Mouse (Mus musculus) midbrain, embryonic 12.5 days (tissue): ENCODE measurements at regions not wholly inside any gene's neighbourhood (a gene's known extent, or its start where the extent isn't known, plus 50 kb on each side); places are given as distances from the start of the nearest gene placed in this dataset.

ENCODE experiments used
- ATAC-seq: fragments of 200-750 bp; cut with Nextera tagmentation; 2 replicates; pipeline ENCODE4 v1.8.0; 2017; ENCODE audit warnings: low read depth, moderate TSS enrichment, moderate library complexity; ENCODE audit not compliant: low FRiP score
- H3K27ac ChIP-seq: fragments of 300-500 bp; sonication (generic); replicated peaks from 2 replicates; pipeline ENCODE4 v1.5.1; 2016; ENCODE audit warnings: mild to moderate bottlenecking
- H3K27me3 ChIP-seq: fragments of 300-500 bp; sonication (generic); 2 replicates; pipeline ENCODE4 v1.6.1; 2016; ENCODE audit warnings: mild to moderate bottlenecking
- H3K36me3 ChIP-seq: fragments of 300-500 bp; sonication (generic); 2 replicates; pipeline ENCODE4 v1.6.1; 2016
- H3K4me1 ChIP-seq: fragments of 300-500 bp; sonication (generic); 2 replicates; pipeline ENCODE4 v1.6.1; 2016
- H3K4me2 ChIP-seq: fragments of 300-500 bp; sonication (generic); replicated peaks from 2 replicates; pipeline ENCODE4 v1.6.1; 2016; ENCODE audit warnings: mild to moderate bottlenecking, moderate library complexity
- H3K4me3 ChIP-seq: fragments of 300-500 bp; sonication (generic); 2 replicates; pipeline ENCODE4 v1.5.1; 2016; ENCODE audit warnings: mild to moderate bottlenecking
- H3K9ac ChIP-seq: fragments of 300-500 bp; sonication (generic); replicated peaks from 2 replicates; pipeline ENCODE4 v1.6.1; 2016; ENCODE audit warnings: mild to moderate bottlenecking, moderate library complexity
- H3K9me3 ChIP-seq: fragments of 300-500 bp; sonication (generic); 2 replicates; pipeline ENCODE4 v1.6.1; 2016; ENCODE audit warnings: mild to moderate bottlenecking
- WGBS: fragments of 180-500 bp; shearing (Covaris S2); methylation state at CpG from one replicate; pipeline ENCODE4 v1.1.7; 2016; 5-methylcytosine and 5-hydroxymethylcytosine counted together

GRCm38 (mm10) chr17:67515601-67516147, 116.8 kb downstream of the Lrrc30 start:
- no peaks in the 10 kb centered on the region for H3K36me3 ChIP-seq
- WGBS: 84% methylated on average over 7 of the region's 7 CpGs
- no peak overlapping the region for H3K27ac ChIP-seq
- H3K4me1 ChIP-seq: no peaks in the 10 kb centered on the region
- no peak for ATAC-seq
- H3K4me3 ChIP-seq: no peak overlapping the region
- no peak overlapping the region for H3K4me2 ChIP-seq
- no peak overlapping the region for H3K9ac ChIP-seq
- no peaks in the 10 kb centered on the region for H3K9me3 ChIP-seq
- no peaks in the 10 kb centered on the region for H3K27me3 ChIP-seq

GRCm38 (mm10) chr17:67514387-67515241, 117.9 kb downstream of the Lrrc30 start:
- no peak for ATAC-seq
- H3K4me2 ChIP-seq: no peak overlapping the region
- no peak overlapping the region for H3K27ac ChIP-seq
- WGBS: 71% methylated on average over 9 of the region's 9 CpGs
- no peaks in the 10 kb centered on the region for H3K9me3 ChIP-seq
- H3K36me3 ChIP-seq: no peaks in the 10 kb centered on the region
- H3K27me3 ChIP-seq: no peaks in the 10 kb centered on the region
- no peak overlapping the region for H3K4me3 ChIP-seq
- H3K4me1 ChIP-seq: no peaks in the 10 kb centered on the region
- H3K9ac ChIP-seq: no peak overlapping the region

- H3K27ac ChIP-seq: no peak overlapping the region
- no peaks in the 10 kb centered on the region for H3K9me3 ChIP-seq
- no peaks in the 10 kb centered on the region for H3K4me1 ChIP-seq
- H3K9ac ChIP-seq: no peak overlapping the region
- H3K36me3 ChIP-seq: no peaks in the 10 kb centered on the region
- H3K27me3 ChIP-seq: no peaks in the 10 kb centered on the region
- no peak overlapping the region for H3K4me3 ChIP-seq
- no peak for ATAC-seq
- 82% methylated on average over 6 of the region's 6 CpGs for WGBS
- no peak overlapping the region for H3K4me2 ChIP-seq
Measured at GRCm38 (mm10) chr17:67512699-67513450, 119.6 kb downstream of the Lrrc30 start.

DNA sequence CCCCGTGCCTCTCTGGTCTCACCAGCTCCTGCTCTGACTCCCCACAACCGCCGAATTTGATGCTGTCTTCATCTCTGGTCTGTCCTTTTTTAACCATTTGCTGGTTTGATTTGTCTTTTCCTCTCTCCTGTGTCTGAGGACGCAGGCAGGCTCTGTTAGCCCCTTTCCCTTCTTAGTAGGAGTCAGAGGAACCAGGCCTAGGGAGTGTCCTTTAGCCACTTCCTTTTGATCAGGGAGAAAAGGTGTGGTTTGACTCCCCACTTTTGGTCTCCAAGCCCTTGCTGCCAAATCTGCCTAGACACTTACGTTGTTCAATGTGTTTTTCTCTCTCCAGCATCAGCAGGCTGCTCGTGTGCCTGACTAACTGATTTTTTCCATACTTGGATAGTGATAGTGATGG, 120.5 kb downstream of the Lrrc30 start:
- Histone ChIP-seq H3K27me3 (no peaks in the 10 kb centered on the region), H3K27ac (no peak overlapping the region), H3K9ac (no peak overlapping the region), H3K9me3 (no peaks in the 10 kb centered on the region), H3K4me1 (no peaks in the 10 kb centered on the region), H3K4me3 (no peak overlapping the region), H3K36me3 (no peaks in the 10 kb centered on the region), H3K4me2 (no peak overlapping the region)
- 78% methylated on average over 6 of the region's 6 CpGs for WGBS
- ATAC-seq: no peak

DNA sequence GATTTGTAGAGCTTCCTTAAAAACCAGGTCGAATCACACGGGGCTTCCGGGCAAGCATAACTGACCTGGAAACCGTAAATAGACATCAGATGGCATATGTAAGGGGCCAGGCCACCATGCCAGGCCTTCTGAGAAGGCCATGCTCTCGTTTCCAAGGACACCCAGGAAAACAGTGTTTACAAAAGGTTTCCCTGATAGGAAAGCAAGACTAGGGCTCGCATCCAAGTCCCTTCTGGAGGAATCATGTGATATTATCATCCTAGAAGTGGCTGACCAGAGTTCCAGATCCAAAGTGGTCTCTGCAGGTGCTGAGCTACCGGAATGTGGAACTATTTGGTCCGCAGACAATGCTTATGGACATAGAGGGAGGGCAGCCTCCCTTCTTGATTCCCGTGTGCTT, 122.6 kb downstream of the Lrrc30 start:
- H3K9ac ChIP-seq: no peak overlapping the region
- no peak for ATAC-seq

DNA sequence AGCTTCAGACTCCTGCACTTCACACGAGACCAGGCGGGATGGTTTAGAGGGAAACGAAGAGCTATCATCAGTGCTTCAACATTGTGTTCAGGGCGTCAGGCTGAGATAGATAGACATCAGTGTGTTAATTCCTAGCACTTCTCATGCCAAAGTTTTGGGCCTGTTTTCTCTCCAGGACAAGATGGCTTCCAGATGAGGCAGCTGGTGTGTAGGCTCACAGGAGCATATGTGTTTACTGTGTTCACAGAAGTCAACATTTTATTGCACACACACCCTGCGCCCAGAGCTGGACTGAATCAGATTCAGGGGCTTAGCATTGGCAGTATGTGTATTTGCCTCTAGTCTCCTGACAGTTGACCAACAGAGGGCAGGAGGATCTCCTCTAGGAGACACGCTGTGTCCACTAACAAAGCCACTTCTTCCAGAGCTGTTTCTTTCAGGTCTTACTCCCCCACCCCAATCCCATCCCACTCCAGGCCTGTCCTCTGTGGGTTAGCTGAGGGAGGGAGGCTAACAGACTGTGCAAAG, 123.4 kb downstream of the Lrrc30 start:
- 81% methylated on average over 6 of the region's 6 CpGs for WGBS
- no peak overlapping the region for H3K9ac ChIP-seq
- no peaks in the 10 kb centered on the region for H3K27me3 ChIP-seq
- H3K4me1 ChIP-seq: no peaks in the 10 kb centered on the region
- no peak for ATAC-seq
- no peaks in the 10 kb centered on the region for H3K36me3 ChIP-seq
- H3K4me2 ChIP-seq: no peak overlapping the region
- no peaks in the 10 kb centered on the region for H3K9me3 ChIP-seq
- H3K27ac ChIP-seq: no peak overlapping the region
- no peak overlapping the region for H3K4me3 ChIP-seq

More for the DNA sequence above, 122.6 kb downstream of the Lrrc30 start:
- Histone ChIP-seq H3K27me3 (no peaks in the 10 kb centered on the region), H3K4me1 (no peaks in the 10 kb centered on the region), H3K4me2 (no peak overlapping the region), H3K27ac (no peak overlapping the region), H3K9me3 (no peaks in the 10 kb centered on the region), H3K4me3 (no peak overlapping the region), H3K36me3 (no peaks in the 10 kb centered on the region)
- WGBS: 84% methylated on average over 9 of the region's 9 CpGs

- no peaks in the 10 kb centered on the region for H3K4me1 ChIP-seq
- no peak overlapping the region for H3K4me2 ChIP-seq
- H3K27ac ChIP-seq: no peak overlapping the region
- no peak overlapping the region for H3K9ac ChIP-seq
- 19% methylated on average over 2 of the region's 2 CpGs for WGBS
- no peak for ATAC-seq
- no peaks in the 10 kb centered on the region for H3K9me3 ChIP-seq
- no peak overlapping the region for H3K4me3 ChIP-seq
- H3K27me3 ChIP-seq: no peaks in the 10 kb centered on the region
- no peaks in the 10 kb centered on the region for H3K36me3 ChIP-seq
Measured at GRCm38 (mm10) chr17:67508353-67508752, 124.2 kb downstream of the Lrrc30 start.

DNA sequence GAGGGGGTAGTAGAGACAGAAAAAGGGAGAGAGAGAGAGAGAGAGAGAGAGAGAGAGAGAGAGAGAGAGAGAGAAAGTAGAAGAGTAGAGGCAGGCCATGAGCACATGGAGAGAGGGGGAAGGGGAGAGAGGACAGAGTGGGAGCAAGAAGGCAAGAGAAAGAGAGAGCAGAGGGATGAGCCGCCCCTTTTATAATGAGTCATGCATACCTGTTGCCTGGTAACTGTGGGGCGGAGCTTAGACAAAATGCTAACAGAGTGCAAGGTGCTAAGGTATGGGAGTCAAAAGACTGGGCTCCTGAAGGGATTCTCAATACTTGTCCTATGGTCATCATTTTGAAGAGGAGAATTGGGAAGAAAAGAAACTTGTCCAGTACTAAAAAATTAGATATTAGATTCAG, 126.1 kb downstream of the Lrrc30 start:
- no peak overlapping the region for H3K27ac ChIP-seq
- no peak overlapping the region for H3K4me2 ChIP-seq
- no peaks in the 10 kb centered on the region for H3K9me3 ChIP-seq
- H3K9ac ChIP-seq: no peak overlapping the region
- H3K4me3 ChIP-seq: no peak overlapping the region
- 64% methylated on average over 2 of the region's 2 CpGs for WGBS
- no peaks in the 10 kb centered on the region for H3K4me1 ChIP-seq
- no peak for ATAC-seq
- no peaks in the 10 kb centered on the region for H3K27me3 ChIP-seq
- no peaks in the 10 kb centered on the region for H3K36me3 ChIP-seq

DNA sequence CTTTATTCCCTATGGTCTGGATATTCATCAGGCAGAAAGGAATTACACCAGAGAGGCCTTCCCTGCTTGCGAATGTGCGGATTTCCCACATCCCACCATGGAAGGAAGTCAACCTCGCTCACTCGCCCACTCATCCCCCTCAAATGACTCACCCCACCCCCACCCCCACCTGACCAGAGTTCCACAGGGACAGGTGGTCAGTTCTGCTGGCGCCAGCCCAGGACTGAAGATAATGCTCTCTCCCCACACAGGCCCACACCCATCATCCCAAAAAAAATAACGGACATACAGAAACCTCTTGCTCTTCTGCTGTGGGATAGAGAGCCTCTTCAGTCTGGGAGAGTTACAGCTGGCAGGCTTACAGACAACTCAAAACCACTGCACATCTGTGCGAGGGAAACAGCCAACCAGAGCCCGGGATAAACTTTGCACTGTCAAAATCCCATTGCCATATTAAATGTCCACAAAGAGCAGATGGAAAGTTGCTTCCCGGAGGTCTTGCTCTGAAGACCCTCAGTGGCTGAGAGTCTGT, 128.0 kb downstream of the Lrrc30 start:
- H3K4me1 ChIP-seq: peaks cover 10% of the 10 kb centered on the region
- no peaks in the 10 kb centered on the region for H3K27me3 ChIP-seq
- H3K4me2 ChIP-seq: no peak overlapping the region
- ATAC-seq: no peak
- H3K27ac ChIP-seq: no peak overlapping the region
- no peaks in the 10 kb centered on the region for H3K9me3 ChIP-seq
- 87% methylated on average over 9 of the region's 9 CpGs for WGBS
- no peaks in the 10 kb centered on the region for H3K36me3 ChIP-seq
- no peak overlapping the region for H3K4me3 ChIP-seq
- no peak overlapping the region for H3K9ac ChIP-seq

DNA sequence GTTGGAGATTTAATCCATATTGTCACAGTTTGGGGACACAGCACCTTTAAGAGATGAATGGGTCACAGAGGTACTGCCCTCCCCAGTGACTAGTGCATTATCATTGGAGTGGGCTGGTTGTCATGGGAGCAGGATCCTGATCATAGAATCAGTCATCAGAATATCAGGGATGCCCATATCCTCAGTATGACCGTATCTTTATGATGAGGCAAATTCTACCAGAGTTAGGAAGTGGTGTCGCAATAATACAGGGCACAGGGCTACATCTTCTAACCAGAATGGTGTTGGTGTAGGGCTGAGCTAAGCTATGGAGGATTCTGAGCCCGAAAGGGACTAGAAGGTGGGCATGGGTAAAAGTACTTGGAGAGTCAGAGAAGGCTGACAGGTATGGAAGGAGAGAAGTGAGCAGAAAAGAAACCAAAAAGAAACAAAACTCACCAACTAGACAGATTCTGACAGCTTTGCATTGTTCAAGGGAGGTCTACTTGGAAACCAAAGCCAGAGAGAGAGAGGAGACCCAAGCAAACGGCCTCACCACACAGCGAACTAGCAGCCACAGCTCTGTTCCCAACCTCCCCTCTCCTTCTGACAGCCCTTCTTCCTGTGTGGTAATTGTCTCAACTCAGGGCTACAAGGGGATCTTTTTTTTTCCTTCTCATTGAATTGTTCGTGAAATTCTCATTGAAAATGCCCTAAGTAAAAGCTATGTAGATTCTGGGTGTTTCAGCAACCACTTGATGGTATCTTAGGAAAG, 129.2 kb downstream of the Lrrc30 start:
- Histone ChIP-seq H3K27me3 (no peaks in the 10 kb centered on the region), H3K36me3 (no peaks in the 10 kb centered on the region), H3K4me3 (no peak overlapping the region), H3K27ac (no peak overlapping the region), H3K9ac (no peak overlapping the region), H3K4me1 (peaks cover 12% of the 10 kb centered on the region), H3K4me2 (no peak overlapping the region), H3K9me3 (no peaks in the 10 kb centered on the region)
- no peak for ATAC-seq
- WGBS: 74% methylated on average over 6 of the region's 6 CpGs

- Histone ChIP-seq H3K27ac (no peak overlapping the region), H3K36me3 (no peaks in the 10 kb centered on the region), H3K9me3 (no peaks in the 10 kb centered on the region), H3K4me1 (peaks cover 12% of the 10 kb centered on the region), H3K4me3 (no peak overlapping the region), H3K27me3 (no peaks in the 10 kb centered on the region), H3K9ac (no peak overlapping the region), H3K4me2 (no peak overlapping the region)
- 67% methylated on average over 4 of the region's 4 CpGs for WGBS
- ATAC-seq: no peak
Measured at GRCm38 (mm10) chr17:67502628-67503027, 129.9 kb downstream of the Lrrc30 start.
